Mouse (Mus musculus) c-Kit-positive CD71-positive TER-119-positive erythroid progenitor cells, embryonic 14.5 days (primary cell): ENCODE measurements around the gene Metap1d.

ENCODE experiments used
- DNase-seq: peaks from one replicate; pipeline ENCODE4 v3.0.0-alpha.2; 2013; ENCODE audit warnings: low spot score

The Metap1d gene

DNA sequence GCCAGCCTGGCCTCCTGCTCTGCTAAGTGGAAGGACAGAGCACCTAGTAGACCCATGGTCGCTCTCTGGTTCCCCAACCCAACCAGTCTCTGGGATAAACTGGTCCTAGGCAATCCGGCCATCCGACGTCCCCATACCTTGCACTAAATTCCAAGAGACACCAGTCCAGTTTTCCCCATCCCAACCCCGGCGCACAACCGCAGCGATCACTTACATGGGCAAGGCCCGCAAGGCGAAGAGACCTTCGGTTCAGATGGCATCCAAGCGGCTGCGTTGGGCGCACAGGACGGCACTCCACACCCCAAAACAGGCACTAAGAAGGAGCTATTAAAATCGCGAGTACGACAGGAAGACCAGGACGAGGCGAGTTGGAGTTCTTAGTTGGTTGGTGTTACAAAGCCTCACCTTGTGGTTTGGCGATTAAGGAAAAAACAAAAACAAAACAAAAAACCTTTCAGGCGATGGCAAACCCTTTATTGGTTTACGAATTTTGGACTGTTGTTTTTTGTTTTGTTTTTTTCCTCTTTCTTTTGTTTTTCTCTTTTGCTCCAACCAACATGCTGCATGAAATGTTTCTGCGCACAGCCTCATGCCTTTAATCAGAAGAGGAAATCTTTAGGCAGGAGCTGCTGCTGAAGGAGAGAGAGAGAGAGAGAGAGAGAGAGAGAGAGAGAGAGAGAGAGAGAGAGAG is 74.4 kb downstream of the Metap1d start:
- no peak for DNase-seq

DNA sequence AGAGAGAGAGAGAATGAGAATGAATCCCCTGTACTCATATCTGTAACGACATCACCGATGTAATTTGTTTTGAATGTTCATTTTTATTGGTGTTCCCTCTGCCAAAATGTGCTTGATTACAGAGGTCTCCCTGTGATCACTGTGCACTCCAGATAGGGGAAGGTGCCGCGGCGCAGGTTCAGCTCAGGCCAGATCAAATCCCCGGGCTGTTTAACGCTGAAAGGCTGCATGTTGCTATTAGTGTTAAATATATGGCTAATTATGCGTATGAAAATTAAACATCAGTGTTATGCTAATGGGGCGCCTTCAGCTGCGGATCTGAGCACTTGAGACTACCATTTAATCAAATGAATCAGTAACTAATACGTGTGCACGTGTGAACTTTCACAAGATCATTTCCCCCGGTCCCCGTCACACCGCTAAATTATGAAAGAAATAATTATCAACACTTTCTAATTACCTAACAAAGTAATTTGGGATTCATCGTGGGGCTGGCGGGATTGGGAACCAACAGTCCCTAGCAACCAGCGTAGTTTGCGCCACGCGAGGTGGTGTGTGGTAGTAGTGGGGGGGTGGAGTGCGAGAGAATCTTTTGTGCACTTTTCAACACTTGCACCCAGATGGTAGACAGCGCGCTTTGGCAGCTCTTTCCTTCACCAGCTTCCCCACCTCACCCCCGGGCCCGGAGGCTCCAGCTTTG is 75.1 kb downstream of the Metap1d start, which contains the start of gene Dlx1:
Dlx1 (plus strand) TSS at position 100 of the 700 bp plus-strand sequence.
- DNase-seq, result no peak

DNA sequence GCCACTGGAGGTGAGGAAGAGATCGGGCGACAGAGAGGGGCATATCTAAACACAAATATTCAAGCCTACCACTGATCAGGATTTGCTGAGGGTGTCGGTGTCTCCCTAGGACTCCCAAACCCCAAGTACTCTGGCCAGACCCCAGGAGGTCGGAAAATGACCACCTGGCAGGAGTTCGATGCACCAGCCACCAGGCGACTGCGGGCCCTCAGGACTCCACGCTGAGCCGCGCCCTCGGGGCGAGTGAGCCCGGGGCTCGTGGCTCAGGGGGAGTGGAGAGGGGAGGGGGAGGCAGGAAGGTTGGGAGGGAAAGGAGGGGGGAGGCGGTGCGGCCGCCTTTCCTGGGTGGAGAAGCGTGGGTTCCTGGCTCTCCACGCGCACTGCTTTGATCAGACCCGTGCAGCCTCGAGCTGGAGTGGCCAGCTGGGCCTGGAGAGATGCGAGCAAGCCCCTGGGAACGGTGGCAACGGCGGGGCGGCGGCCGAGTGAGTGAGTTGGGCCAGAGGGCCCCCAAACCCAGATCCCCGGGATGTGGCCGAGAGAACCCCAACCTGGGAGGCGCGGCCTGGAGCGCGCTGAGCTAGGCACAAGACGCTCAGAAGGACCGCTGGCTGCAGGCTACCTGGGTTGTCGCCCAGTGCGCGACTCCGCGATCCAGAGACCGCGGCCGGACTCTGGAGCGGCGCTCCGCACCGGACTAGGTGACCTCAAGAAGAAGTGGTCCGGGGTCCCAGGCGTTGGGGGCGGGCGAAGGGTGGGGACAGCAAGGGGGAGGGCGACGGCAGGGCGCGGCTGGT is 75.8 kb downstream of the Metap1d start:
- no peak for DNase-seq

DNA sequence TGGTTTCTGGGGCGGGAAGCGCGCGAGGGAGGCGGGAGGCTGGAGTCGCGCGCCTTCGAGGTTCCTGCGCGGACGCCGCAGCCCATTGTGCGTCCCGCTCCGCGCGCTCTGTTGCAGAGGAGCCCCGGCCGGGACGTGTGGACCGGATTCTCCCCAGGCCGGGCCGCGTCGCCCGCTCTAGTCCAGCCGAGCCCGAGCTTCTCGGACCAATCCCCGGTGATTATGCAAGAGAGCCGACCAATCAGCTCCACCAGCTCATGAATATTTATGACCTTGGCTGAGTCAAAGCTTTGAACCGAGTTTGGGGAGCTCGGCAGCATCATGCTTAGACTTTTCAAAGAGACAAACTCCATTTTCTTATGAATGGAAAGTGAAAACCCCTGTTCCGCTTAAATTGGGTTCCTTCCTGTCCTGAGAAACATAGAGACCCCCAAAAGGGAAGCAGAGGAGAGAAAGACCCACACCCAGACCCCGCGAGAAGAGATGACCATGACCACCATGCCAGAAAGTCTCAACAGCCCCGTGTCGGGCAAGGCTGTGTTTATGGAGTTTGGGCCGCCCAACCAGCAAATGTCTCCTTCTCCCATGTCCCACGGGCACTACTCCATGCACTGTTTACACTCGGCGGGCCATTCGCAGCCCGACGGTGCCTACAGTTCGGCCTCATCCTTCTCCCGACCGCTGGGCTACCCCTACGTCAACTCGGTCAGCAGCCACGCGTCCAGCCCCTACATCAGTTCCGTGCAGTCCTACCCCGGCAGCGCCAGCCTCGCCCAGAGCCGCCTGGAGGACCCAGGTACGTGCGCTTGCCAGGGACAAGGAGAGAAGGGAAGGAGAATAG is 76.7 kb downstream of the Metap1d start:
- DNase-seq, result peak; percentile 60

- no peak for DNase-seq
These were observed 77.5 kb downstream of the Metap1d start for GRCm38 (mm10) chr2:71530391-71531123.

- DNase-seq, result no peak
These were observed 78.1 kb downstream of the Metap1d start for GRCm38 (mm10) chr2:71531124-71531590.

DNA sequence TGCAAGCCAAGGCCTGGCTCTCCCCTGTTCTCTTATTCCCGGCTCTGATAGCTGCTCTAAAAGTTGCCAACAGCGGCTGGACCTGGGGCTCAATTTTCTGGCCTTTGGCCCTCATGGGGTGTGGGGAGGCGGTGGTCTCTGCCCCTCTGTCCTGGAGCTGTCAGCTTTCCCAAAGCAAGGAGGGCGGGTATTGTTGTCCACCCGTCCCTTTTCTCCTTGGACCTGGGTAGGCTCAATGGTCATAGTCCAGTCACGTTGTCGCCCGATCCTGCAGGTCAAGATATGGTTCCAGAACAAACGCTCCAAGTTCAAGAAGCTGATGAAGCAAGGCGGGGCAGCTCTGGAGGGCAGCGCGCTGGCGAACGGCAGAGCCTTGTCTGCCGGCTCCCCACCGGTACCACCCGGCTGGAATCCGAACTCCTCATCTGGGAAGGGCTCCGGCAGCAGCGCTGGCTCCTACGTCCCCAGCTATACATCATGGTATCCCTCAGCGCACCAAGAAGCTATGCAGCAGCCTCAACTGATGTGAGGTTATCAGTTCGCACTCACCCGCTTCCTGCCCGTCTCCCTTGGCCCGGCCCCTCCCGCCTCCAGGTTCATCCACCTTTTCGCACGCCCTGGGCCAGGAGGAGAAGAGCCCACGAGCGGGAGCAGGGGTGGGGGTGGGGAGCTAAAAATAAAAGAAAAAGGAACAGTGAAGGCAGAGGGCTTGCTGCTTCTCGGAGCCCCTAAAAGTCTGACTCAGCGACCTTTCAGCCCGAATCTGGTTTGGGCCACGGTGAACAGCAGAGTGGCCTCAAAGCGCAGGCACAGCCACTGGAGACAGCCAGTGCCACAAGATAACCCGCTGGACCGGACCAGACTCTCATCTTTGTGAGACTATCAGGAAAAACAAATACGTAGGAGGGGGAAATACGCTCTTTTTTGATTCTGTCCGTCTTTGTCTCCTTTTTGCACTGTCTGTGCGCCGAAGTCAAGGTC is 79.2 kb downstream of the Metap1d start:
- no peak for DNase-seq

DNA sequence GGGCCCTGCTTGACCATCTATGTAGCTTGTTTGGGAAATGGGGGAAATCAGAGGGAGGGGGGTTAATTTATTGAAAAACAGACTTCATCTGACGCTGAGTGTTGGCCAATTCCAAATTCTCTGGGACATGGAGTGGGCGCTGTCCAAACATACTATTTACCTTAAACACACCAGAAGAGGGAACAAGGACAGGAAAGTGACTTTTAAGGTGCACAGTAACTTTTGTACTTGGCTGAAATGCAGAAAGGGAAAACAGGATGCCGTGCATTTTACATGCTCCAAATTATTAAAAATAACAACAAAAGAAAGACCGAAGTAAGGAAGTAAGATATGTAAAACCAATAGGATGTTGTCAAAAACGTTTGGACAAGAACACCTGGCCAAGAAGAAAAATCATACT is 80.0 kb downstream of the Metap1d start:
- DNase-seq, result no peak

GRCm38 (mm10) chr2:71534242-71535052 is 81.4 kb downstream of the Metap1d start:
- DNase-seq, result no peak

DNA sequence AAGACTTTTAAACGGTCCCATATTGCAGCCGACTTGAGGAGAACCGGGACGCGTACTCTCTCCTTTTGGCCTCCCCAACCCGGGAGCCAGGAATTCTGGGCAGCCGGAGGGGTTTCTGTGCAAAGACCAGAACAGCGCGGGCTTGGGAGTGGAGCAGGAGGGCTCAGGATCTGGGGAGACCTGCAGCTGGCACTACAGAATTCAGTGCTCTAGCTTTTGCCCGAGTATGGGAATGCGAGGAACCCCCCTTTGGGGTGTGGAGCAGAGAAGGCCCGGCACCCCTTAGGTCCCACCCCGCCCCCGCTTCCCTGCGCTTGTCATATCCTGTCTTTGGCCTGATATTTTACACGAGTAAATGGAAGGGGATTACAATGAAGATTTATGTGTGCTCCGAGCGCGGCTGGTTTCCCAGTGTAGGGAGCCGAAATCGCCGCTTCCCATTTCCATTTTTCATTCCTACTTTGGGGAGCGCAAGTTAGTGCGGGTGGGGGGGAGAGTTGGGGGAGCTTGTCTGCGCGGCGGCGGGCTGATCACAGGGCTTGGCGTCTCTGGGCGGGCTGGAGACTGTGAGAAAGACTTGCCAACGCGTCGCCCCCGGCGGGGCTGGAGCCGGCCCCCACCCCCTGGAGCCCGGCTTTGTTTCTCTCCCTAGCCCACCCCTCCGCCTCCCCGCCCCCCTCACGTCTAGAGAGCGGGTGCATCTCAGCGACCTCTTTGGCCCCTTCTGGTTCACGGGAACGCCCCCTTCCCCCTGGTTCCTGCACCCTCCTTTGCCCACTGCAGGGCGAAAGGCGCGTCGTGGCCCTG is 87.7 kb downstream of the Metap1d start:
- no peak for DNase-seq

- no peak for DNase-seq
These were observed 88.5 kb downstream of the Metap1d start for GRCm38 (mm10) chr2:71541418-71542226.

DNA sequence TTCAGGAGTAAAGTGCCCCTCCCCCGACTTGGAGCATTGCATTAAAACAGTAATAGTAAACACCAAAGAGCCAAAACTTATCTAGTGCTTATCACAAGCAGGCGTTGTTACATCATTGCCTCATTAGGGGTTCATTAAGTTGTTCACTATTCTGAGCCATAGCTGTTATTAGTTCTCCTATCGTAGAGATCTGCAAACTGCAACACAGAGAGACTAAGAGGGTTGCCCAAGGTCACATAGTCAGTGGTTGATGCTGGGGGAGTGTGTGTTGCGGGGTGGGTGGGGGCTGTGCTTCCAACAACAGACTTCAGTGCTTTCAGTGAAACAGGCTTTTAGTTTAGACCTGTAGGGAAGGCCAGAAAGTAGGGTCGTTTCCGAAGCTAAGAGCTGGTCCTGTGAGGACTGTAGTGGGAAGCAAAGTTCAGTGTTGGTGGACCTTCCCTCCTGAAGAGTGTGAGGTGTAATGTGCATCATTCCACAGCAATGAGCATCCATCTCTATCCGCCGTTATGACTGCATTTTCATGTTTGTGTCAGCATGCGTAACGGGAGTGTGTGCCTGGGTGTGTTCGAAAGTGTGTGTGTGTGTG is 89.2 kb downstream of the Metap1d start:
- no peak for DNase-seq

DNA sequence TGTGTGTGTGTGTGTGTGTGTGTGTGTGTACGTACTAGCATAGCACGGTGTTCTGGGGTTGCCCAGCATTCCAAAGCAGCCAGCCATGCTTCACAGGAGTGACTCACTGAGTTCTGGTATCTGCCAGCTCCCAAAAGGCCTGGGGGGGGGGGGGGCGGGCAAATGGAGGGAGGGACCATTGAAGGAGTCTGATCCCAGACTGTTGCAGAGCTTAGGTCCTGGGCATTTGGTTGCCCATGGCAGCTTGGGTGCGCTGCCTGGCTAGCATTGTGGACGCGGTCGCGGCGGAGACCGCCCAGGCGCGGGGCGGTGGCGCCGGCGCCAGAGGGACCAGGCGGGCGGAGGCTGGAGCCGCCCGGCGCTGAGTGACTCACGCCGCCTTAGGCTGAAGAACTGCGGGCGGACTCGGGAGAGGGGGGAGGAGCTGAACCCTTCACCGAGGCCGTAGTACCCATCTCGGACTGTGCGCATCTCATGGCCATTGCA is 89.8 kb downstream of the Metap1d start:
- peak; percentile 37 for DNase-seq

DNA sequence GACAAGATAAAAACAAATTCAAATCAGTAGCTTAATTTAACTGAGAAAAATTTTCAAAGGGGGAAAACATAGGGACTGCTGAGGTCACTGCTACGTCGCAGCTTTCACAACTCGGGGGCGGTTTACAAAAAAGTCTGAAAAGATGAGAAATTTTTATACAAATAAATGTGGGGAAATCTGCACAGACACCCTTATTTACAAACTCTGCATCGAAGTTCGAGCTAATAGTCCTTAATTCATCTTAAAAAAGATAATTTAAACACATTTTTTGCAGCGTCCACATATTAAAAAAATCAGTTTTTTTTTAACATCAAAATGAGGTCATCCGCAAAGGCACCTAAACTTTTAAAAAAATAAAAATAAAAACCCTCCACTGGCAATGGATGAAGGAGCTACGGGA is 90.5 kb downstream of the Metap1d start:
- no peak for DNase-seq

GRCm38 (mm10) chr2:71543948-71544347 is 90.9 kb downstream of the Metap1d start:
- DNase-seq, result no peak

DNA sequence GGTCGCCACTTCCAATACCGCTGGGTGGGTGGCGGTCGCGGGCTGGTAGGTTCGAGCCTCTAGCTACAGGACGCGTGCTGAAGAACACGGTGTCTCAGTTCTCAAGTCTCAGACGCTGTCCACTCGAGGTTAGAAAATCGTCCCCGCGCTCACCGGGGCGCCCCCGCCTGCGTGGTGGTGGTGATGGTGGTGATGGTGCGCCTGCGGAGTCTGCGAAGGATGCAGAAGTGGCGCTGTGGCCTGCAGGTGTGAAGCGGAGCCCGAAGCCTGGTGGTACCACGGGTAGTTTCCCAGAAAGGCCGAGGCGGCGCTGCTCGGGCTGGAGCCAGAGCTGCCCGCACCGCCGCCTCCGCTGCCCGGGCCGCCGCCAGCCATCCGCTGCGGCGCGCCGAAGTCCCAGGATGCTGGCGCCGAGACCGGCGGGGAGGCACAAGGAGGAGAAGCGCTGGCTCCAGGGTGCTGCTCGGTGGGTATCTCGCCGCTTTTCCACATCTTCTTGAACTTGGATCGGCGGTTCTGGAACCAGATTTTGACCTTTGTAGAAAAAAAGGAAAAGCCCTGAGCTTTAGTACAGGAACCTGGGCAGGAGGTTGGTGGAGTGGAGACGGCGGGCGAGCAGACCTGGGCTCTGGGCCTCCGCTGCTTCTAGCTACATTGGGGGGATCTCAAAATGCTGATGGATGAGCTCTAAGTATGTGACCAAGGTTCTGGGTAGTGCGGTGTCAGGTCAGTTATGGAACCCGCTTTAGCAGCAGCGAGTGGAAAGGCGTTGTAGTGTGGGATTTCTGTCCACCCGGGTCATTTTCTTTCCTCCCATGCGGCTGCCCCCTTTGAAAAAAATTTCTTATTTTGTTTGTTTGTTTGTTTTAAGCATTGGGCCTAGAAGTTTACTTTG is 91.6 kb downstream of the Metap1d start:
- DNase-seq, result no peak
